Mouse (Mus musculus): ENCODE results near the gene Prss37.

DNA sequence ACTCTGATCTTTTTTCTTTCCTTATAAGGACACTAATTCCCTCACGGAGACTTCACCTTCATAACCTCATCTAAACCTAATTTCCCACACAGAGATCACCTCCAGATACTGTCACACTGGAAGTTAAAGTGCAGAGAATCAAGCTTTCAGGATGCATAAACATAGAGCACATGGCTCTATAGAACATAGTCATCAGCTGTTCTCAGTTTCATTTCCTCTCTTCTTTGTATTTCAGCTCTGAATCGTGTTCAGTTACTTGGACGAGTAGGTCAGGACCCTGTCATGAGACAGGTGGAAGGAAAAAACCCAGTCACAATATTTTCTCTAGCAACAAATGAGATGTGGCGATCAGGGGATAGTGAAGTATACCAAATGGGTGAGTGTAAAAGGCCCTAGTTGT is 43.2 kb downstream of the Prss37 start:
- TF ChIP-seq CTCF (IDR thresholded peaks at IDR 0.05; ENCODE audit: low read depth), result no peak
- no peak for TF ChIP-seq EP300 (IDR thresholded peaks at IDR 0.05; ENCODE audit: low read depth)

Data from heart, postnatal 0 days (tissue).